Mouse (Mus musculus) right cerebral cortex, postnatal 4 days (tissue): ENCODE measurements around the gene Zbtb42.
A peak's percentile ranks its signal among the peaks of the same experiment; 100 is the strongest.

ENCODE experiments used
- DNase-seq: peaks from one replicate; pipeline ENCODE4 v3.0.0-alpha.2; 2022

Zbtb42 gene

DNA sequence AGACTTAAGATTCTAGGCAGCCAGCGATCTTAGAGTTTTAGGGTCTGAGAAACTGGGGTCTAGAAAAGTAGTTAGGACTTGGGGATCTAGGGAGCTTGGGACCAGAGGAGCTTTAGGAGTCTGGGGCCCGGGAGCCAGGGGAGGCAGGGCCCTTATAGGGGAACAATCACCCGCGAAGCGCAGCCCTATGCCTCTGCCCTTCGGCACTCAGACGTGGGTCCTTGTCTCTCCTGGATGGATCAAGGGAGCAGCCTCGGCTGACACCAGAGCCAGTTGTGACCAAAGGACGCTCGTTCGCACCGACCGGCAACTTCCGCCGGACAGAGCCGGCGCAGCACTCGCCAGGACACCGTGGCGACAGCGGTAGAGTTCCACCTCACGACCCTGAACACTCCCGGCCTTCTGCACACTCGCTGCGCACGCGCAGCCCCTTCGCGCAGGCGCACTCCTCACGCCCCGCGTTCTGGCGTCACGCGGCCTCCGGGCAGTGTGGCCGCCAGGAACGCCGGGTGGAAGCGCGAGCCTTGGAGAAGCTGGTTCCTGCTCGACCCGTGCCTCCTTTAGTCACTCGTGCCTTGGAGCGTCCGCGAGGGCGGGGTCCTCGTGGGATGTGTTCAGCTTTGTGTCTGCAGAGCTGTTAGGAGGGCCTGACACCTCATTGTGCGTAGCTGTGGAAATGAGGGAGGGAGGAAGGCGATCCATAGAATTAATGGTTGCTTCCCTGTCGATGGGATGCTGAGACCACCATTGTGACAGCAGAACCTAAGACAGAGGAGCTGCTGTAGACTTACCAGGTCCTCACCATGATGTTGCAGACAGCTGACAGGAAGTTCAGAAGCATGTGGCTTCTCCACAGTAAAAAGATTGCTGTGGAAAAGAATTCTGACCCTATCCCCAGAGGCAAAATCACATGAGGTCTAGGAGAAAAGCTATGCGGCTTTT, 14.8 kb downstream of the Zbtb42 start:
- peak; percentile 96 for DNase-seq

DNA sequence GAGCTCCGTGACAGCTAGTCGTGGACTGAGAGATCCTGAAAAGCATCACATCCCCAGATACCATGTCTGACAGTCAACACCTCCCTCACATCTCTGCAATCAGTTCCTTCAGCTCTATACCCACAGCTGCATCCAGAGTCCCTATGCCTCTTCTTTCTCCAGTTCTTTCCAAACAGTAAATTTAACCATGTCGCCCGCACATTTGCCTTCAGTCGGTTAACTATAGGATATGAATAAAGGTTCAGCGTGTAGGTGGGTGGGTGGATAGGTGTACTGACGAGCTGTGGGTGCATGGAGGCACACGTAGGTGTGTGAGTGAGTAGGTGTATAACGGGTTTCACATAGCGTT, 15.5 kb downstream of the Zbtb42 start:
- no peak for DNase-seq

DNA sequence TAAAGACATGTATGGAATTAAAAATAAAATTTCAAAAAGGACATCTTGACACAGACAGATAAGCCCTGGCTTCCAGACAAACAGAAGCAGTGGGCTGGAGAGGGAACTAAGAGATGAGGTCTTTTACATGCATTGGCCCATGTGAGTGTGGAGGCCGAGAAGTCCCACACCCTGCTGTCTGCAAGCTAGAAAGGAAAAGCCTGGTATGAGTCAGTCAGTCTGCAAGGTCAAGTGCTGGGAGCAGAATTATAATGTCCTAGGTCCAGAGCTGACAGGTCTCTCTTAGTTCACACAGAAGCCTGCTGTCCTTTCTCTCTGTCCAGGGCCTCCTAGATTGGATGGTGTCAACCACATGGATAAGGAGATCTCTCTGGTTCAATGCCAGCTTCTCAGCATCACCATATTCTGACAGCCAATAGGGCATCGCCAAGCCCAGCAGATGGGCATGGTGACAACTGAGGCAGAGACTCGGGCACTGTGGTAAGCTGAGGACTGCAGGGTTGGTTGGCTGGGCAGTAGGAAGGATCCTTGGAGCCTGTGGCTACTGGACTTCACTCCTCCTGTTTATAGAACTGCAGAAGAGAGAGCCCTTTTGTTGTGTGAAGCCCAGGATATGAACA, 18.3 kb downstream of the Zbtb42 start:
- DNase-seq = no peak

DNA sequence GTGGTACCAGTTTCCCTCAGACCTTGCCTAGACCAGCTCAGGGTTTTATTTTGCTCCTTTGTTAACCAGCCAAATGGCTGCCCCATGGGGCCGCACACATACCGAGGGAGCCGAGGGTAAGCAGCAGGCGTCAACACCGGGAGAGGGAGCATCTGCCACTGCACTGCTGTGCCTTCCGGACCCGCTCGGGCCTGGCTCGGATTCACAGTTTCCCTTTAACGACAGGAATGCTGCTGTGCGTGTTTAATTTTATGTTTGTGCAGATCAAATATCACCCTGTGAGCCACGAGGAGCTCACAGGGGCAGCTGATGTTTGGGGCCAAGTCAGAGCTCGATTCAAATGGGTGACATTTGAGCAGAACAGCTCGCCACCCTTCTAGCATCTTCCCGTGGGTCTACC, 21.9 kb downstream of the Zbtb42 start:
- no peak for DNase-seq

DNA sequence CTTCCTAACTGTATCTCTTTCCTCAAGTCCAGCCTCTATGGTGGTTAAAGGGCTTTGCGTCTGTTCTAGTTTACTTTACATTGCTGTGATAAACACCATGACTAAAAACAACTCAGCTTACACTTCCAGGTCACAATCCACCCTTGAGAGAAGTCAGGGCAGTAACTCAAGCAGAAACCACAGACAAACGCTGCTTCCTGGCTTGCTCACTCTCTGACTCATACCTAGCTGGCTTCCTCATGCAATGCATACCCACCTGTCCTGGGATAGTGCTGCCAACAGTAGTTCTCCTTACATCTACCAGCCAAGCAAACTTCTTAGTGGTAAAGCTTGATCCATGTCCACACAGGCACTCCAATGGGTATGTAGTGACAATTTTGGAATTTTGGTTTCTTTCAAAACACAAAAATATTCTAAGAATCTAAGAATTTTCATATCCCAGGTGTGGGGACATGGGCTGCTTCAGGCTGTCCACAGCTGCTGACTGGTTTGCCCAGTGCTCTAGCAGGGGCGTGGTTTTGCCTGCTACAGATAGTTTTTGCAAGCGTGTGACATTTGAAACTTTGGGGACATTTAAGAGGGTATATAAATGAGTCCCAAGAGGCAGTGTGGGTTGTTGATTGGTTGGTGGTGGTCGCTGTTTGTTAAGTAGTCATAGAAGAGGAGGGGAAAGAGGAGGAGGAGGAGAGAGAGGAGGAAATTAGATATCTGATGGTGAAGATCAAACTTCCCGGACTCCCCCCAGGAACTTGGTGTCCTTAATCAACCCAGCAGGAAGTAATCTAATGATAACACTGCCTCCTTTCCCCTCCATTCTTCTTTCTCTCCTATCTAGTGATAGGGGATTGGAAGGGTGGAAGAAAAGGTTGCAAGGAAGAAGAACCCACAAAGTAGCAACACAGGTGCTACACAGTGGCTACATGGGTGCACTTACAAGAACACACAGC, 24.0 kb downstream of the Zbtb42 start:
- no peak for DNase-seq

DNA sequence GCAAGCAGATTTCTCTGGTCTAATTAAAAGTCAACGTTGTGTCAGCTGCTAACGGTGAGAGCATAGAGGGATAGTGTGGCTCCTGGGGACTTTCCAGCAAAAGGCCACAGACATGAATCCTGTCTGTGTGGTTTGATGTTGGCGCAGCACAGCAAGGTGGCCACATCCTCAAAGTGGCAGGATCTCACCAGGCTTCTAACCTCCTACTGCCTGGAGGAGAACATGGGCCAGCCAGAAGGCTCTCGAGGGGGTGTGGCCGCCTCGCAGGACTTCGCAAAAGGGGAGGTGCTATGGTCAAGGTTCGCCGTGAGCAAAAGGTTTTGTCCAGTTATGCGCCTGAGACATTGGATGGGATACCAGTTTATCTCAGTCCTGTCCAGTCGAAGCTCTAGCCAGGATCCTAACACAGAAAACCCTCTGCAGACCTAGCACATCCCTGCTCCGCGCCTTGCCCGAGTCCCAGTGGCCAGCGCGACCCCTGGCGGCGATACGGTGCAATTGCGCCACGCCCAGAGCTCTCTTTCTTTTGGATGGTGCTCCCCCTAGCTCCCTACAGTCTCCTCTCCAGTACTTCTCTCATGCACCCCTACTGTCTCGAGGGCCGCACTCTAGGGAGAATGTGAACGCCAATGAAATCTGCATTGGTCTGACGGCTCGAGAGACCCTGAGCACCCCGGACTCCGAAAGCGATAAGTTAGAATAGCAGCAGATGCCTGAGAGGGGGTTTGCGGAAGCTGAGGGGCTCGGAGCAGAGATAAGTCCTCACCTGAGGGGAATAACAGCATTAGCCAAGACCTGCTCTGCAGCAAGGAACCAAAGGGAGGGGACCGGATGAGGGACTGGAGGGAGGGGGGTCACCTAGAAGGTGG, 28.3 kb downstream of the Zbtb42 start:
- peak; percentile 88 for DNase-seq

DNA sequence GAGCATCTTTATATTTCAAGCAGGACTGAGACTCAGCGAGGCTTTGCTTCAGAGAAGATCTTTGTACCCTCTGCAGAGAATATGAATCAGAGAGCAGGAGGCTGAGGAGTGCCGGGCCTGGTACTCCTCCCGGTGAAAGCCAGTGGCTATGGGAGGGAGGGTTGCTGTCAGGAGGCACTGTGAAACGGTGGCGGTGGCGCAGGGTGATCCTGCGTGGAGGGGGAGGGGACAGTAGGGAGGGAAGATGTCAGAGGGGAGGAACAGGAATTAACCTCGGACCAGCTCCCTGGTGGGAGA, 28.9 kb downstream of the Zbtb42 start:
- no peak for DNase-seq

DNA sequence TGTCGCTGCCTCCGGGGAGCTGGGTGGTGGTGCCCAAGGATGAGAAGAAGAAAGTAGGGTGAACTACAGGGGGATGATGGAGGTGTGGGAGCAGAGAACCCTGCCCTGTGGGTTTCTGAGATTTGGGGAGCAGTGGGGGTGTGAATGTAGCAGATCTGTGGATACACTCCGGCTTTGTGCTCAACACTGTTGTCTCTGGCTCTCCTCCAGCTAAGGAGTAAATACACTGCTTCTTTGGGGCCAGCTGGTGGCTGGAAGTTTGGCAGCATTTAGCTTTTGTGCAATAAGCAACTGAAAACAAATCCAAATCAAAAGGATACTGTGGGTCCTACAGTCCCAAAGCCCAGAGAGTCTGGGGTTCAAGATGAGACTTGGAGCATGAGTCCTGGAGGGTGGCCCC, 35.4 kb downstream of the Zbtb42 start:
- no peak for DNase-seq

DNA sequence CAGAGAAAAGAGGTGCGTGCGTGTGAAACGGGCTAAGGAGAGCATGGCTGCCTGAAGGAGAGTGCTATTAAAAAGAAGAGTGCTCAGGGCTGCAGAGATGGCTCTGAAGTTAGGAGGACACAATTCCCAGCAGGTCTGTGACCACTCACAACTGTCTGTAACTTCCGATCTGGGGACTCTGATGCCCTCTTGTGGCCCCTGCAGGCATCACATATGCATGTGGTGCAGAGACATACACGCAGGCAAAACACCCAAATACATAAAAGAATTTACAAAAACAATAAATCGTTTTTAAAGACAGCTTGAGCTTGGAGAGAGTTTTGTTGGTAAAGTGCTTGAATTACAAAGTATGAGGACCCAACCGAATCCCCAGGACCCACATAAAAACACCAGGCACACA, 38.5 kb downstream of the Zbtb42 start:
- peak; percentile 66 for DNase-seq

DNA sequence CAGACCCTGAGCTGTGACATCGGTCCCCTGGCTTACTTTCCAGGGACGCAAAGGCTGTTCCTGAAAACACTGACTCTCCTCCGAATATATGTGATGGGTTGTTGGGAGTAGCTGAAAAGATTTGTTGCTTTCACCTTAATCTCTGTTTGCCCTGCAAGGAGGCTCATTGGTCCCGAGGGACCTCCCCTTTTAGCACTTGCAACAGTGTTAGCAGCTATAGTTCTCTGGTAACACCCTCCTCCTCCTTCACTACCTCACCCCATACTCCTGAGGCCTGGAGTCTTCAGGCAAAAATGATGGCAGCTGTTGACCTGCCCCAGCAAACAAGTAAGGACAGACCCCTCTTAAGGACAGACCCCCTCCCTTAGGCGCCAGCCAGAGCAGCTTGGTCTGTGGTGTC, 40.4 kb downstream of the Zbtb42 start:
- no peak for DNase-seq

DNA sequence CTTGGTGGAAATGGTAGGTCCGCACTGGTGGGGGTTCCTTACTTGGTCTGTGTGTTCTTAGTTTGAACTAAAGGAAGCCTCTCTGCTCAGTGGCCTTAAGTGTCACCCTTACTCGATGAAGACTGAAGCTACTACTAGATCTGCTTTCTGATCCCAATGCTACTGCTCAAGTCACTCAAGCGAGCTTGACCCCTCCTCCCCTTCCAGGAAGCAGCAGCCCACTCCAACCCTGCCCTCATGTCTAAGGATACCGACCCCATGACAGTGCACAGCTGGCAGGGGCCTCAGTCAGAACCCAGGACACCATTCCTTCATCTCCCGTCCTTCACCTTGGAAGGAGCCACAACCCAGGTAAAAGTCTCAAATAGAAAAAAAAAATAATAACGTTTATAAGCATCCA, 41.6 kb downstream of the Zbtb42 start, which contains the start of gene Cep170b:
Cep170b (plus strand) TSS at position 240 of the 400 bp plus-strand sequence.
- no peak for DNase-seq

DNA sequence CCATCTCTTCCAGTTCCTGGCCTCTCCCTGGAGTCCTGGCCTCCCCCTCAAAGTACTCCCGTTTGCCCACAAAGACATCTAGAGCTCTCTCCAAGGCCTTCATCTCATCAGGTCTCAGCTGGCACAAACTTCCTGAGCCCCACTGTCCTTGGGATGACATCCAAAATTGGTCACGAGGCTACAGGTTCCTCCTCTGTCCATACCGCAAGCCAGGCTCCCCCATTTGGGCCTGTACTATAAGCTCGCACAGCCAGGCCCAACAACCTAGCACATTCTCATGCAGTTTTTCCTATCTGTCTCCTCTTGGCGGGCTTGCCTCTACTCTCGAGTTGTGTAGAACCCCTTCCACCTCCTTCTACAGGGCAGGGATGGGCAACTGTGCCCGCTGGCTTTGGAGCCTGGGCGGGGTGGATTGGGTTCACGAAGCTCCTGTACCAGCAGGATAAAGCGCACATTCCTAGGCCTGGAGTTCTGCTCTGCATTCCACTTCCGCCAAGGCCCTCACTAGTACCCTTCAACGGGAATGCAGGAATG, 42.3 kb downstream of the Zbtb42 start:
- no peak for DNase-seq

DNA sequence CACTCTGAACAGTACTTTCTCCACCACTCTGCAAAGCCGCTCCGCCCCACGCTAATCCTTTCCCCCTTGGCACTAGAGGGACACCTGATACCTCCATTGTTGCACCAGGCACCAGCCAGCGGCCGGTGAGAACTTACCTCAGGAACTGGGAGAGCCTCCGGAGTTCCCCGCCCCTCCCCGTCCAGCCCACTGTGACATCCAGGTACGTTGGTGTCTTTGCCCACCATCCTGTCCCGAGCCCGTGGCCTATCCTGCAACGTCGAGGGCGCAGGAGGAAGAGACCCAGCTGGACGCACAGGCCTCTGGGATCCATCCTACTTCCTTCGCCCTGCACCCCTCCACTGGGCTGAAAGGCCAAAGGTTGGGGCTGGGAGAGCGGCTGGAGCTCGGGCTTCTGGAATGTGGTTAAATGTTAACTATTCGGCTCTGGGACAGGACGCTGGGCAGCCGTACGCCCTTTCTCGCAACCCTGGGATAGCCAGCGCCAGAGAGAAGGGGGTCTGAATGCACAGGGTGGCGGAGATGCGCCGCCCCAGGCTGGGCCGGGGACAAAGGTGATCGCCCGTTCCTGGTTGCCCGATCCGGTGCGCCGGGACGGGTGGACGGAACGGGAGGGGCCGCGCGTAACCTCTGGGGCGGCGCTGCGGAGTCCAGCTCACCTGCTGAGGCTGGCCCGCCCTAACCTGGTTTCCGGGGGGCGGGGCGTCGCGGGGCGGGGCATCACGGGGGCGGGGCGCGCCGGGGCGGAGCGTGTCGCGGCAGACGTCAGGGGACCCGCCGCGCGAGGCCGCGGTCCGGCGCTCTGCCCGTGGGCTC, 43.0 kb downstream of the Zbtb42 start:
- peak; percentile 62 for DNase-seq

DNA sequence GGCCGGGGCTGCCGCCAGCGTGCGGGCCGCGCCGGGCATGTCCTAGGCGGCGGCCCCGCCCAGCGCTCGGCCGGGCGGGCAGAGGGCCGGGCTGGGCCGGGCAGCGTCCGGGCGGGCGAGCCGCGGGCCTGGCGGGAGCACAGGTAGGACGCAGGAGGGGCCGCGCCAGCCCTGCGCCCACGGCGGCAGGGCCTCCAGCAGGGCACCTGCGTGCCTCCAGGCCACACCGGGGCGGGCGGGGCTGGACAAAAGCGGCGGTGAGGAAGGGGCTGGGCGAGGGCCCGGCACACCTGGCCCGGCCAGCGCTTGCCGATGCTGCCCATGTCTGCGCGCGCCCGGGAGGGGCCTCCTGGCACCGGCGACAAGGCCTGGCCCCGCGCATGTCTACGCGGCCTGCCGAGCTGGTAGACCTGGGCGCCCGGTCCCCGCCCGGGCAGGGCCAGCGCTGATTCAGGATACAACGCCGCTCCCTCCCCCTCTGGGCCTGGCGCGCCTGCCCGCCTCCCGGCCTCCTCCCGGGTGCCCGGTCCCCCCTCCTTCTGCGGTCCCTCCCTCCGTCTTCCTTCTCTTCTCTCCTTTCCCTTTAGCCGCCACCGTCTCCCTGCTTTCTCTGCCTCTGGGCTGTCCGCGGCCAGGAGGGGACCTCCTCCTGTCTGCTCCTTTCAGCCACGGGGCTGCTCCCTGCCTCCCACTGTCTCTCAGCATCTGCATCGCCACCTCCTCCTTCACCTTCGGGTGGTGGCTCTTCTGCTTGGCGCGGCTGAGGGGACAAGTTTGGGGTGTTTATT, 43.8 kb downstream of the Zbtb42 start:
- DNase-seq = peak; percentile 59

DNA sequence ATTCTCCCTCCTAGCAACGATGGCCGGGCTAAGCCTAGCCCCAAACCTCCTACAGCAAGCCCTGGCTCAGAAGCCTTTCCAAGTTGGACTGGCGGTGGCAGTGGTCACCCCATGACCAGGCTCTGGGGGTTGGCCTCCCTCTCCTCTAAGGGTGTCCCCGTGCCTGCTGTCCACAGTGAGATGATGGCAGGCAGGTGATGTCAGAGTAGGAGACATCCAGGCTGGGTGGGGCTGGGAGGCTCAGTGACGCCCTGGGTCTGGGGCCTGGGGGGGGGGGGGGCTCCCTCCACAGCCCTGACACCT, 44.4 kb downstream of the Zbtb42 start:
- no peak for DNase-seq

DNA sequence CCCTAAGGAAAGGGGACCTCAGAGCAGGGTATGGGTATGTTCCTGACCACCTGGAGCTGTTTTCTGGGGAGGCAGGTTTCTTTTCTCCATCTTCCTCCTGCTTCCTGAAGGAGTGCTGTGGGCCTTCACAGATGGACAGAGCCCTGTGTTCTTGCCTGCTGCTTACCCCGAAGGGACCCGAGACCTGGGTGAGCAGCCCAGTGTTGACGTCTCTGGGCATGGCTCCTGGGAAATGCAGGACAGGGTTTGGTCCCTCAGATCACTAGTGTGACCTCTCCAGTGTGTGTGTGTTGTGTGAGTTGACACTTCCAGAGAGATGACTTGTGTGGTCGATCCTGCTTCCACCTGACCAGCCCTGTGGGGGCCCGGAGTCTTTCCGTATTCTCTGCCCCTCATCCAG, 44.8 kb downstream of the Zbtb42 start:
- DNase-seq = no peak

DNA sequence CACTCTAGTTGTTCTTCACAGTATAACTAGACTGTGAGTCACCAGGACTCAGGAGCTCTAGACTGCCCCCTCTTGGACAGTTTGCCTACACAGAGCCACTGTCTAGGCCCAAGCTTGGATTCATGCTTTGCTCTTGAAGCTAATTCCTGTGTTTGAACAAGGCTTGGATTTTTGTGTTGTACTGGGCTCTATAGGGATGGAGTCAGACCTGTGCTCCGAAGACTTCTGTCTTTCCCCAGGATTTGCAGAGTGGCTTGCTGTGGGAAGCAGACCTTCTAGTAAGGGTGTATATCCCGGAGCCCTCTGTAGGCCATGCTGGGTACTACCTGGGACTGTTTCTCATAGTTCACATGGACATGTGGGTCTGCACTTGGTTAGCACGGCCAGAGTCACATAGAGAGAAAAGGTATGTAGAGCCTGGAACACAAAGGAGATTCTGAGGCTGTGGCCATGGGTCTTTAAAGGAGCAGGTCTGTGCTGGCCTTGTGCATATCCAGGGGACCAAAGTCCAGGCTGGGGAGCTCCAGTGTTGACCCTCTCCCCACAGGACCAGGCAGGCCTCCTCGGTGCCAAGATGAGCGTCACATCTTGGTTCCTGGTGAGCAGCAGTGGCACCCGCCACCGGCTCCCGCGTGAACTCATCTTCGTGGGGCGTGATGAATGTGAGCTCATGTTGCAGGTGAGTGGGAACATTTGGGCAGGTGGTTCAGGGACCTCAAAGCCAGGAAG, 45.6 kb downstream of the Zbtb42 start:
- peak; percentile 74 for DNase-seq

DNA sequence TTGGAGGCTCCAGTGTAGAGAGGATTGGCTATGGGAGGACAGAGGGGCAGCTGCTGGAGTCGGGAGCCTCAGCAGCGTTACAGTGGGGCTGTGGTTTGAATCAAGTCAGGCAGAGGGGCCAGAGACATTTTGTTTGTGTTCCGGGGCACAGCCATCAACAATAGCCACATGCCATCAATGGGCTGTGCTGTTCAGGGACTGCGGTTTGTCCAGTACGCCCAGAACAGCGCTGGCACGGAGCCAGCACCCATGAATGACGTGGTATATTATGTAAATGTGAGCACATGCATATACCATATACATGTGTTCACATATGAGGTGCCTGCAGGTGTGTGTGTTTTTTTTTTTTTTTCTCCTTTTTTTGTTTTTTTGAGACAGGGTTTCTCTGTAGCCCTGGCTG, 49.2 kb downstream of the Zbtb42 start:
- DNase-seq = no peak

DNA sequence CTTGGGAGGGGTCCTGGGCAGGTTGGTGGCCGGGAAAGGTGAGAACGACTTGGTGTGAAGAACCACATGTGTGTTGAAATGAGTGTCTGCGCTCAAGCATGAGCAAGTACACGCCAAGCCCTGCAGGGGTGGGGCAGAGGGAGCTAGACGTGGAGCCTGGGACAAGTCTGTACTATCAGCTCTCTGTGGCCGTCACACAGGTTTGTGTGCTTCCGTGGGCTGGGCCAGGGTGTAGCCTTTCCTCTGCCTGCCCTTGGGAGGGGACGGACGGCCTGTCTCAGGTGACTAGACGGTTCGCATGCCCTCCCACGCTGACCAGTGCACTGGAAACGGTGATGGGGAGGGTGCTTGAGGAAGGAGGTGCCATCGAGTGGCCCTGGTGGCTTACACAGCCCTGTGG, 52.2 kb downstream of the Zbtb42 start:
- no peak for DNase-seq
